Mouse (Mus musculus): Measurements from ENCODE around the gene Coq7.

The Coq7 gene

DNA sequence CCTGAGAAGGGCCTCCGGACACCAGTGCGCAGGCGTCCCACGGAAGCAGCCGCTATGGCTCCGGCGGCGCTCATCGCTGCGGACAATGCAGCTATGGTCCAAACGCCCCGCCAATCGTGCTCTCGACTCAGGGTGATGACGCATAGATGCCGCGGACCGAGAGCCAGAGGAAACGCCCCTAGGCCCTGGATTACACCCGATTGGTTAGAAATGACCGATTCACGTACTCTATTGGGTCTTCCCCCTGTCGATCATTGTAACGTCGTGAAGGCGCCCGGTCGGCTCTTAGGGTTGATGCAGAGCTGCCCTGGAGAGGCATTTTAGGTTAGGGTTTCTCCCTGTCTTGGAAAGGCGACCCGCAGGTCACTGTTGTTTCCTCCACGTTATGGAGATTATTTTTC, at the start of gene Coq7:
Gene Coq7 (minus strand): TSS at position 179 of the 401 bp plus-strand sequence.
- DNase-seq (ENCODE audit: low spot score) = peak; percentile 89

DNA sequence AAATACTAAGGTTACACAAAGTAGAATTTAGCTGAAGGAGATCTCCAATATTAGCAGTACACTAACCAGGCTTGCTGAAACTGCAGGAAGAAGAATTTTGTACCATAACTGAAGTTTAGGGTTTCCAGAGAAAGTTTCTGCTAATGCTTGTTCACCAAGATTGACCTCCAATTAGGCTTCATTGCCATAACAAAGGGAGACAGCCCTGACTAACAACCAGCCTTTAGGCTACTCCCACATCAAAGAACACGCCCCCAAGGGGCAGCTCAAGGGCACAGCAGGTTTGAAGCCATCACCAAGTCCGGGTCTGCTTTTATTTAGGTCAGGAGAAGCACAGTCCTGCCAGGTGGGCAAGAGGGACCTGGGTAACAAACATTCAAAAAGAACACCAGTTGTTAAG, 46.8 kb upstream of the Coq7 start:
- no peak for DNase-seq (ENCODE audit: low spot score)

DNA sequence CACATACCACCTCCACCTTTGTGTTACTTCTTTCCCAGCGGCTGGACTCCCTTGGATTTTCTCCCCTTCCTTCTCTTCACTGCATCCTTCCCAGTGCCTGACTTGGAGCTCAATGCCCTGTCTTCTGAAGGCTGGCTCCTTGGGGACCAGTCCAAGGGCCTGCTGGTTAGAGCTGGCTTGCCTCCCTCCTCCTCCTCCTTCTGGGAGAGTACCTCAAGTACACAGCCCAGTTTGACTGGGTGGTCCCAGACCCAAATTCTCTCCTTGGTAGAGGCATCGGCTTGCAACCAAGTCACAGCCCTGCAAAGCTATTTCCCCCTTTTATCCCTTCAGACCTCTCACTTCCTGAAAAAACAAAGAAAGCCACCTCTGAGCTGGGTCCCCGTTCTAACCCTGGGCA, 45.1 kb upstream of the Coq7 start:
- DNase-seq (ENCODE audit: low spot score) = no peak

DNA sequence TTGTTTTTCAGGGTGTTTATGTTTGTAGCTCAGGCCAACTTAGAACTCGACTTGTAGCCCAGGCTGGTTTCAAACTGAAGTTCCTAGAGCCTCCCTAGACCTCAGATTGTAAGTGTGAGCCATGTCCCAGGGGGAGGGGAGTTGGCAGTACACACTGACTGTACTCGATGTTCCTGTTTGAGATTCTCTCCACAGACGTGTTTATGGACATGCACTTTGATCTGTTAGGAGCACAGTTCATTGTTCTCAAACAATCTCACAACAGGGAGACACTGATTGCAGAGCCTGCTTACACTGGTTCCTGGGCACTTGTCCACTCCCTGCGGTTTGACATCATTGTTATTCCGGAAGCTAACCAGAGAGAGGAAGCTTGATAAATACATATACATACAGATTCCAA, 38.9 kb upstream of the Coq7 start:
- DNase-seq (ENCODE audit: low spot score) = no peak

- DNase-seq (ENCODE audit: low spot score) = no peak
Observed at GRCm38 (mm10) chr7:118571350-118571749, 38.2 kb upstream of the Coq7 start.

GRCm38 (mm10) chr7:118569121-118569543, 36.0 kb upstream of the Coq7 start:
- no peak for DNase-seq (ENCODE audit: low spot score)

GRCm38 (mm10) chr7:118554290-118554689, 21.1 kb upstream of the Coq7 start:
- no peak for DNase-seq (ENCODE audit: low spot score)

- no peak for DNase-seq (ENCODE audit: low spot score)
Observed at GRCm38 (mm10) chr7:118553881-118554280, 20.7 kb upstream of the Coq7 start.

GRCm38 (mm10) chr7:118547451-118547850, 14.3 kb upstream of the Coq7 start:
- no peak for DNase-seq (ENCODE audit: low spot score)

DNA sequence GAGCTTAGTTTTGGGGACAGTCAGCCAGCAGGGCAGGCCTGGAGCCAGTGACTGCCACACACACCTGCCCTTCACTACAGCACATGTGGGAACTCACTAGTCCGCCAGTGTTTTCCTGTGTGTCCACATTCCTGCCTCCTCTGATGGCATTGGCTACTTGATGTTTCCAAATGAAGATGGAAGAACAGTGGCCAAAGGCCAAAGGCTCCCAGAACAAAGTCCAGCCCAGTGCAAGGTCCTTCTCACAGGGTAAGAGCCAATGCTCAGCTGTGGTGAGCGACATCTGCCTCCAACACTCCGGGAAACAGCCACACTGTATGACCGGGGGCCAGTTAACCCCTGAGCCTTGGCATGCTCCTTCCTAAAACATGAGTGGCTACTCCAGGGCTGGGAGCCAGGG, 11.0 kb upstream of the Coq7 start:
- no peak for DNase-seq (ENCODE audit: low spot score)

- DNase-seq (ENCODE audit: low spot score) = no peak
Observed at GRCm38 (mm10) chr7:118535076-118535475, 1.9 kb upstream of the Coq7 start.

DNA sequence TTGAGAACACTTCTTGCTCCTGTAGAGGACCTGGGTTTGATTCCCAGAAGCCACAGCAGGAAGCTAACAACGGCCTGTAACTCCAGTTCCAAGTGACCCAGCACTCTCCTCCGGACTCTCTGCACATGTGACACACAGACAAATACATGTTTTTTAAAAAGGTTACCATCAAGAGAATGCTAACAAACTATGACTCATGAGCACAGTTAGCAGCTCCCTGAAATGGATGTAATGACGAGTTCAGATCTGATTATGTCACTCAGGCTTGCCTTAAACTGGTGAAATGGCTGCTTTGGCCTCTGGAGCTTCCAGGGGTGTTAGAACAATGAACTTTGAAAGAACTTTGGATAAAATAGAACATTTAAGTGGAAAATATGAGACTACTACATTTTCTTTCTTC, 1.2 kb upstream of the Coq7 start:
- no peak for DNase-seq (ENCODE audit: low spot score)

DNA sequence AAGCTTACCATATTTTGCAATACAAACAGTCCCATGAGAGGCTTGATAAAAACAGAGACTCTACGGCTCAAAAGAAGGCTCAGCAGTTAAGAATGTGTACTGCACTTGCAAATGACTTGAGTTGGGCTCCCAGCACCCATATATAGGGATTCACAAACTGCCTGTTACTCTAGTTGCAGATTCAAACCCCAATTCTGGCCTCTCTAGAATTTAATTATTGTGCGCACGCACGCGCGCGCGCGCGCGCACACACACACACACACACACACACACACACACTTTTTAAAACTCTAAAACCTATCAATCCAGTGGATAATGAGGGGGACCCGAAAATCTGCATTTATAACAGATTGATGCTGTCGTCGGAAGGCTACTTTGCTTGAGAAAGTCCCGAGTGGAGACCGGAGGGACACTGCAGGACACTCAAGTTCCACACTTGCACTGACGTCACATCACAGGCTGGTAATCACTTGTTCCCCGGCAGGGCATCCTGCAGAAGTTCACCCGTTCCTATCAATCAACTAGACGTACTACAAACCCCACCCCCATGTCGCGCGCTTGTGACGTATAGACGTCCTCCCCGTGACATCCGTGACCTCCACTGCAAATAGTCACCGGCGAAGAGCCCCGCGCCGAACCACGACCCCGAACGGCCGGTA, 508 bp downstream of the Coq7 start:
- peak; percentile 4 for DNase-seq (ENCODE audit: low spot score)

DNA sequence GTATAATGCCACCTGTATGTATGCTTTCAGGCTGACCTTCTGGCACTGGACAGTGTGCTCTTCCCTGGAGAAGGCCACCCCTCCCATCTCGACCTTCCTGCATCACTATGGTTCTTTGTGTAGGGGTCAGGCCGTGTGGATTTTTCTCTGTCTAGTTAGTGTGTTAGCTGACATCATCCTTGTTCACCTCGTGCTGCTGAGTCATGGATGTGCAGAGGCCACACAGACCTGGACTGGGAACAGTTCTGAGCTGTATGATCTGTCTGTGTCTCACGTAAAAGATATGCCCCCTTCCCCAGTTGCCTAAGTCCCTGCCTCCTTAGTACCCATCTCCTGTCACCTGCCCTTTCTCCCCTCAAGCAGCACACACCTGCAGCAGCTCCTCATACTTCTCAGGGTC, 6.2 kb downstream of the Coq7 start:
- no peak for DNase-seq (ENCODE audit: low spot score)

GRCm38 (mm10) chr7:118522077-118522476, 11.1 kb downstream of the Coq7 start:
- no peak for DNase-seq (ENCODE audit: low spot score)

- DNase-seq (ENCODE audit: low spot score) = no peak
Observed at GRCm38 (mm10) chr7:118519661-118520060, 13.5 kb downstream of the Coq7 start.

- peak; percentile 62 for DNase-seq (ENCODE audit: low spot score)
Observed at GRCm38 (mm10) chr7:118518687-118519086, 14.5 kb downstream of the Coq7 start.

- no peak for DNase-seq (ENCODE audit: low spot score)
Observed at GRCm38 (mm10) chr7:118517819-118518218, 15.3 kb downstream of the Coq7 start.

DNA sequence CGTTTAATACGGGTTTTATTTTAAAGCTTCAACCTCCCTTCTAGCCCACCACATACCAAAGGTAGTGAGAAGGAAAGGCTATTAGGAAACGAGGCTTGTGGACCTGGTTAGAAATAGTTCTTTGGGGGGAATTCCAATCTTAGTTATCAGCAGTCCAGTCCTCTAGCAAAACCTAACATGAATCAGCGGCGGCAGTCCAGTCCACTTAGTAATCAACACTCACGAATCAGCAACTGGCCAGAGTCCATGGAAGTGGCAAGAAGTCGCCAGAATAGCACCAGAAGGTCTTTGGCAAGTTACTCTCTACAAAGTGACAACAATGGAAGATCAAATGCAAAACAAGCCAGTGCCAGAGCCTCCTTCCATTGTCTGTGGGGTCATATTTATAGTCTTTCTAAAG, 24.6 kb downstream of the Coq7 start:
- DNase-seq (ENCODE audit: low spot score) = no peak

DNA sequence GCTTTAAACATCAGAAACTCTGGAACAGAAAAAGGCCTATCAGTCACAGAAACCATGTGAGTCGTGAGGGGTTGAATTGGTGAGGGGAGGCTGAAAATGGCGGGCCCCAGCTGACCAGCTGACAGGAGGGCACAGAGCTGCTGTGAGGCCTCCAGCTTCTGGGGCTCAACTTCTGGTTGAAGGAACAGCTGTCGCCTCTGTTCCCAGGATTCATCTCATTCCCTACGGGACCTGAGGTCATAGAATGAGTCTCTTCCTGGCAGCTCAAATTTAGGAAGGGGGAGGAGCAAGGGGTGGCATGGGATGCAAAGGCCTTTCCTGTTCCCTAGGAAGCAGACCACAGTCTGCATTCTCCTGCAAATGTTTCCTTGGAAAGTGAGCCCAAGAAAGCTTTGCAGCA, 29.3 kb downstream of the Coq7 start:
- no peak for DNase-seq (ENCODE audit: low spot score)

DNA sequence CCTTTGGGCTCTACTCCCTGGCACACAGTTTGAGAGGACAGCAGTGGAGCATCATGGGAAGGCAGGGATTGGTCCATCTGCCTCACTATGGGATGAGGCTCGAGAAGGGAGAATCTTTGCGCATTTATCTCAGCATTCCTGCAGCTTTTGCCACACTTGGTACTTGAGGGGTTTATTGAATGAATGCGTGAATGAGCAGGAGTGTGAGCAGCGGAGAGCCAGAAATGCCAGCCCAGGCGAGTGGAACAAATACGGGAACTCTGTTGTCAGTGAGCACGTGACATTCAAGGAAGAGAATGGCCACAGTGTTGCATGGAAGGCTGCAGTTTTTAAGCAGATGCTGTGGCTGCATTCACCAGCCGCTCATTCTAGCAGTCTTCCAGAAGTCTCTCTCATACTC, 30.8 kb downstream of the Coq7 start:
- DNase-seq (ENCODE audit: low spot score) = no peak

GRCm38 (mm10) chr7:118499784-118500435, 33.2 kb downstream of the Coq7 start:
- DNase-seq (ENCODE audit: low spot score) = no peak

DNA sequence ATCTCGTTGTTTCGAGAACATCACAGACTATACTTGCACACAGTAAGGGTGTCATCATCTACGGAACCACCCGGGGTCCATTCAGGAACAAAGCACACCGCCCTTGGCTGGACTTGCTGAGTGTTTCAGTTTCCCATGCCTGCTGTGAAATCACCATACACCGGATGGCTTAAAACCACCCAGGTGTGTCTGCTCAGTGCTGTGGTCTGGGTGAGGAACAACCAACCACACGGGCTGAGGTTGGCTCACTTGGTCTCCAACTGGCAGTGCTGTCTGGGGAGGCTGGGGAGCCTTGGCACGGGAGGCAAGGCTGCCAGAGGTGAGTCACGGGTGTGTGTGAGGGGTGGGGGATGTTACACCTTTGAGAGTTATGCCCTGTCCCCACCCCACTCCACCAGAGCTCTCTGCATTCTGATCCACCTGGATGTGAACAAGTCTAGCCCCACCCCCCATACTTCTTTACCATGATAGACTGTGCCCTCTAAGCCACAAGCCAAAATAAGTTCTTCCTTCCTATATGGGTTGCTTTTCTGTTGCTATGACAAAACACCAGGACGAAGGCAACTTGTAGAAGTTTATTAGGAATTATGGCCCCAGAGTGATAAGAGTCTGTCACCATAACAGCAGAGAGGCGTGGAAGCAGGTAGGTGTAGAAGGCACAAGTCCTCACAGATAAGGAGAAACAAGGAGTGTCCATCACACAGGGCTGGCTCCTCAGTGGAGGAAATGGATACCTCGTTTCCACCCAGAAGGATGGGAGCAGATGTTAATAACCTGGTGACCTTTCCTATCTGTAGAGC, 34.0 kb downstream of the Coq7 start:
- DNase-seq (ENCODE audit: low spot score) = no peak
